Mouse (Mus musculus): ENCODE results near the gene Foxj2.

The Foxj2 gene

GRCm38 (mm10) chr6:122820071-122820798 lies 521 bp downstream of the Foxj2 start:
- no peak for DNase-seq

GRCm38 (mm10) chr6:122820799-122821650 lies 1.3 kb downstream of the Foxj2 start:
- DNase-seq, result no peak

DNA sequence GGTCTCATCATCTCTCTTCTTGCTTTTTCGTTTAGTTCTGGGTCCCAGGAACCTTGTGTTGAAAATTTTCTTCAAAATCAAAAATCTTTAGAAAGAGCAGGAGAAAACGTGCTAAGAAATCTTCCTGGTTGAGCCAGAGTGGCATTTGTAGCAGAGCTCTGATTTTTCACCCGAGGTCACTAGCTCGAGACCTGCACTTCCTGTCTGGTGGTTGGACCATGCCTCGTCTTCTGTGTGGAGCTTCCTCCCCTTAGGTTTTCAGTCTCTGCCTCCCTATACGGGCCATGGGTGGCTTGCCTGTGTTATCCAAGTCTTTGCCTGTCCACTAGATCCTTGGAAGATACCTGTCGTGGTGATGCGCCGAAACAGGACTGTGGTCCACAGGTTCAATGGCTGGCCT lies 2.1 kb downstream of the Foxj2 start:
- DNase-seq, result no peak

- DNase-seq, result no peak
These were observed 4.4 kb downstream of the Foxj2 start for GRCm38 (mm10) chr6:122824086-122824485.

DNA sequence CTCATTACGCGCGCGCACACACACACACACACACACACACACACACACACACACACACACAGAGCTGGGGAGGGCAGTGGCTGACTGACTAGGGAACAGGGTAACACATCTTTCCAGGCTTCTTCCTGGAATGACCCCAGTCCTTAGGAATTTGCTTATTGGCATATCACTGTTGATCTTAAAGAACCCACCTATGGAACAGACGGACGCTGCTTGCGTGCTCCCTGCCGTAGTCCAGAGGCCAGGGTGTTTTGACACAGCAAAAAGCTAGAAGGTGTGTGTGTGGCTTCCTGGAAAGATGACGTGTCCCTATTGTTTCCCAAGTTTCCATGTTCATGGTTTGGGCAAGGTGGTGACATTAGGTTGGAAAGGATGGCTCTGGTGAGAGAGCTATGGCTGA lies 5.5 kb downstream of the Foxj2 start:
- no peak for DNase-seq

GRCm38 (mm10) chr6:122825923-122826742 lies 6.4 kb downstream of the Foxj2 start:
- peak; percentile 87 for DNase-seq

DNA sequence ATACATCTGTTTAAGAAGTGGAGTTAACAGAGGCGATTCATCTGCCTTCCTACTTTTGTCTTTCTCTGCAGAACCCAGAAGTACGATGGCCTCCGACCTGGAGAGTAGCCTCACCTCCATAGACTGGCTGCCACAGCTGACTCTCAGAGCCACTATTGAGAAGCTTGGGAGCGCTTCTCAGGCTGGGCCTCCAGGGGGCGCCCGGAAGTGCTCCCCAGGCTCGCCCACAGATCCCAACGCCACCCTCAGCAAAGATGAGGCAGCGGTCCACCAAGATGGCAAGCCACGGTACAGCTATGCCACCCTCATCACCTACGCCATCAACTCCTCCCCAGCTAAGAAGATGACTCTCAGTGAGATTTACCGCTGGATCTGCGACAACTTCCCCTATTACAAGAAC lies 8.4 kb downstream of the Foxj2 start:
- no peak for DNase-seq

DNA sequence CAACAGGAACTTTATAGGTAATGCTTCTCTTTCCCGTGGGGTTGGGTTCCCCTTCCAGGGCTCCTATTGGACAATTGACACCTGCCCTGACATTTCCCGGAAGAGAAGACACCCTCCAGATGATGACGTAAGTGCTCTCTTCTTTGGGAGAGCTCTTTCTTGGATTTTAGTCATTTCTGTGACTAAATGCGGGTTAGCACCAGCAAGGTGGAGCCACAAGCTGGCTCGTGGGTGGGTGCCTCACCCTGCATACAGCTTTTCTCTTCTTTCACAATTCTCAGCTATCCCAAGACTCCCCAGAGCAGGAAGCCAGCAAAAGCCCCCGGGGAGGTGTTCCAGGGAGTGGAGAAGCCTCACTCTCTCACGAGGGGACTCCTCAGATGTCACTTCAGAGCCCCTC lies 13.2 kb downstream of the Foxj2 start:
- DNase-seq, result no peak

DNA sequence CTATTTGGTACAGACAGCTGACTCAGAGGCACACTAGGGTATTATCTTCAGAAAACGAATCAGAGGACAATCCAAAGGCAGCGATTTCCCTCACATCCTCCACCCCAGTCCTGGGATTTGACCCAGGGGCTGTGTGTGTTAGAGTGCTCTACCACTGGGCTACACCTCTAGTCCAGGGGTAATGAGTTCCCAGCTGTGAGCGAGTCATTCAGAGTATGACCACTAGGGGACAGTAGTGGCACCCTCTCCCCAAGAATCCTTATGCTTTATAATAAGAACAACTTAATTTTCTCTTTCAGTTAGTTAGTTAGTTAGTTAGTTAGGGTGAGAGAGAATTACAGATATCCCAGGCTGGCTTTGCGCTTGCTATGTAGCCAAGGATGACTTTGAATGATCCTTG lies 14.7 kb downstream of the Foxj2 start:
- DNase-seq, result no peak

- no peak for DNase-seq
These were observed 17.3 kb downstream of the Foxj2 start for GRCm38 (mm10) chr6:122836974-122837373.

- no peak for DNase-seq
These were observed 17.8 kb downstream of the Foxj2 start for GRCm38 (mm10) chr6:122837539-122837938.

DNA sequence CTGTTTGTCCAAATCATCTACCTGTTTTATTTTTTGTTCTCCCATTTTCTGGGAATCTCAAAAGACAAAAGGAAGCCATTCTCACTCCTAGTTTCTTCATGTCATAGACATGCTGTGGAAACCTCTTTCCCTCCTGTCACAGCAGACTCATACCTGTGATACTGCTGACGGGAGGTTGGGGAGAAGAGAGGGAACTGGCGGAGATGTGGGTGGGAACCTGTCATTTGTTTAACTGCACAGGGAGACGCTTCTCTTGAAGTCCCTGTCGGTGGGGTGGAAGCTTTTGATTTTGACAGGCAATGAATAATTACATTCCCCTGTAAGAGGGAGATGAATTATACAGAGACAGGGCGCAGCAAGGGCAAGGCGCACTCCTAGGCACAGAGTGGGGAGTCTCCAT lies 24.0 kb downstream of the Foxj2 start:
- DNase-seq, result no peak

- no peak for DNase-seq
These were observed 33.0 kb downstream of the Foxj2 start for GRCm38 (mm10) chr6:122852696-122853095.

GRCm38 (mm10) chr6:122854552-122854951 lies 34.8 kb downstream of the Foxj2 start:
- no peak for DNase-seq

GRCm38 (mm10) chr6:122855955-122856354 lies 36.2 kb downstream of the Foxj2 start, which contains the start of gene C3ar1:
Gene C3ar1 (minus strand): TSS chr6:122856161.
- peak; percentile 44 for DNase-seq

DNA sequence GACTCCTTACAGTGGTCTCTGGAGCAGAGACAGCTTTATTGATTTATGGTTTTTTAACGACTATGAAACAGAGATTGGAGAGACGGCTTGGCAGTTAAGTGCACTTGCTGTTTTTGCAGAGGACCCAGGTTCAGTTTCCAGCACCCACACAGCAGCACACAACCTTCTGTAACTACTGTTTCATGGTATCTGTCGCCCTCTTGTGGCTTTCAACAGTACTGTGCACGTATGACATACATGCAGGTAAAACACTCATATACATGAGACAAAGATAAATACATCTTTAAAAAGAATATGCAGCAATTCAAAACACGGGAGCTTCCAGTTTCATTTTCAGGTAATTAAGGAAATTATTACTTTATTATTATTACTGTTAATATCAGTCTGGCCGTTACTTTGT lies 42.7 kb downstream of the Foxj2 start:
- DNase-seq, result no peak

GRCm38 (mm10) chr6:122862871-122863270 lies 43.2 kb downstream of the Foxj2 start:
- DNase-seq, result peak; percentile 53

- no peak for DNase-seq
These were observed 48.2 kb downstream of the Foxj2 start for GRCm38 (mm10) chr6:122867914-122868313.

DNA sequence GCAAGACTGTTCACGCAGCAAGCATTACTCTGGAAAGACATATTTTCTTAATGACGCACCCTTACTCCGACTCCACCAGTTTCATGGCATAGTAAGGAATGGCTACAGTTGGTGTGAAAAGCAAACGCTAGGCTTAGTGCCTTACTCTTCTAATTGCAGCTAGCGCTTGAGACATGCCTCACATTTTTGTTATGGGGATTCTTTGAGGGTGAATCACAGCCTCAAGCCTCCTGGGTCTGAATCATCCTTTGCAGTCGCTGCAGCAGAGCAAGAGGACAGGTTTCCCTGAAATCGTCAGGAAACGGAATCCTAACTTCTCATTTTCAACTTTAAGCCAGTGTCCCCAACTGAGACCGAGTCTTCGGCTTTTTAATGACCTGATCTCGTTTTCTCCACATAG lies 50.1 kb downstream of the Foxj2 start:
- DNase-seq, result no peak

DNA sequence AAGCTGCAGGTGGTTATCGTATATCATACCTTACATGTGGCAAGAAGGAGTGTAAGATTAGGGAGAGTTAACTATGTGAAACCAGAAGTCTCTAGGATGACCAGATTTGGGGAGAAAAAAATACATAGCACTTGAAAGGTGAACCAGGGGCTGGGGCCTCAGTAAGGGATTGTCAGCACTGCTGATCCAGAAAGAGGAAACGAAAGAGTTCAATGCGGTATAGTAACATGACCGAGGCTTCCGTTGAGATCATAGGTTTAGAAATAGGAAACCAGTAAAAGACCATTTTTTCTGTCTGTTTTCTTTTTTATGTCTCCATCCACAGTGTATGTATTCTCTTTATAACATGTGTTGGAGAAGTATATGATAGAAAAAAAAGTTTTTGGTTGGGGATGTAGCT lies 53.1 kb downstream of the Foxj2 start:
- DNase-seq, result peak; percentile 52

GRCm38 (mm10) chr6:122873871-122874719 lies 54.4 kb downstream of the Foxj2 start, which contains the start of gene Necap1:
Gene Necap1 (plus strand): TSS chr6:122874474.
- peak; percentile 97 for DNase-seq

DNA sequence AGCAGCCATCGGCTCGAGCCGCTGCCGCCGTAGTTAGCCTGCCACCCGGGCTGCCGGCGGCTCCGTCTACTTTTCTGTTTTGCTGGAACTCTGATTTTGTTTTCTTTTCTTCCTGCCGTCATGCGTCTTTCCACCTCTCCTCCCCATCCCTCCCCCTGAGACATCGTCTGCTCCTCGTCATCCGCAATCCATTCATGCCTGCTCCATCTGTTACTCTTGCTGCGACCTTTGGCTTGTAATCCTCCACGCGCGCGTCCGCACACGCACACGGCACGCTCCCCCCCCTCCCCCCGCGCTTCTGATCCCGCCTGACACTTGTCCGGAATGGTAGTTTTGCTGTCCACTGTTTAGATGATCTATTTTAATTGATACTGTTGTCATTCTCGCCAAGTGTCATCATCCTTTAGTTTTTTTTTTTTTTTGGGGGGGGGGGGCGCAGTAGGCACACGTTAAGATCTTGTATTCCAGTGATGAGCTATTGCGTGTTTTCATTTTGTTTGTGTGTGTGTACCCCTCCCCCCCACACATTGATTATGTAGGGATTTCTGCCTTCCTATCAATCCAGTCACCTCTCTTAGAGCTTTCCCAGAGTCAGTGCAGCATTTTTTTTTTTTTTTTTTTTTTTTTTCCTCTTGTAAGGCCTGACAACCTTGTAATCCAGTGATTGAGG lies 55.1 kb downstream of the Foxj2 start:
- DNase-seq, result no peak
